Comparison of ENCODE assay signal across 7 mouse cellular contexts in the genomic region with DNA sequence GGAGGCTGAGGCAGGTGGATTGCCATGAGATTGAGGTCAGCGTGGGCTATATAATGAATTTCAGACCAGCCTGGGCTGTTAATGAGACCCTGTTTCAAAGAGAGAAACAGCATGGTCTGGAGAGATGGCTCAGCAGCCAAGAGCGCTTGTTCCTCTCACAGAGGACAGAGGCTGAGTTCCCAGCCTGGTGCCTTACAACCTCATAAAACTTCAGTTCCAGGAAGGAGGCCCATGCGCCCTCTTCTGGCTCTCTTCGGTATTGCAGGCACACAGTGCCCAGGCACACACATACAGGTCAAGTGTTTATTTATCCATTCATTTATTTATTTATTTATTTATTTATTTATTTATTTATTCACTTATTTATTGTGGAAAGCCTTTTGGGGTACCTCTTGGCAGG. TPM values are rescaled to one million over a fixed set of nuclear protein-coding genes. Genes with fewer than 3 reads are reported as not detected.
DNase-seq lines count a peak whose midpoint lies in the region; ATAC-seq and TF ChIP-seq lines count a peak whose summit lies in the region.

No protein-coding gene starts in this region.

- no peak overlapping the region for H3K4me2 ChIP-seq in forebrain, embryonic 15.5 days (replicated peaks)
- no peak overlapping the region for H3K4me2 ChIP-seq in intestine, embryonic 14.5 days (ENCODE audit: low read length)
- no peak overlapping the region for H3K4me2 ChIP-seq in liver, embryonic 12.5 days

- H3ac ChIP-seq in C2C12 (ENCODE audit: control insufficient read depth, insufficient read length, low read depth) = no peak overlapping the region

- H3K79me2 ChIP-seq in C2C12 (ENCODE audit: control insufficient read depth, insufficient read depth) = no peaks in the 10 kb centered on the region

- H3K9ac ChIP-seq in forebrain, embryonic 15.5 days (replicated peaks) = no peak overlapping the region
- H3K9ac ChIP-seq in intestine, embryonic 14.5 days (ENCODE audit: low read length) = no peak overlapping the region
- no peak overlapping the region for H3K9ac ChIP-seq in liver, embryonic 12.5 days

- H3K4me3 ChIP-seq in C2C12 (ENCODE audit: insufficient read depth, poor library complexity, severe bottlenecking) = no peak overlapping the region
- no peak overlapping the region for H3K4me3 ChIP-seq in forebrain, embryonic 15.5 days
- H3K4me3 ChIP-seq in intestine, embryonic 14.5 days (ENCODE audit: low read depth, low read length) = no peak overlapping the region
- no peak overlapping the region for H3K4me3 ChIP-seq in liver, embryonic 12.5 days

- no peaks in the 10 kb centered on the region for H3K79me3 ChIP-seq in C2C12 (ENCODE audit: low read depth)

- H3K36me3 ChIP-seq in C2C12 (ENCODE audit: control insufficient read depth, insufficient read depth) = no peaks in the 10 kb centered on the region
- no peaks in the 10 kb centered on the region for H3K36me3 ChIP-seq in forebrain, embryonic 15.5 days
- H3K36me3 ChIP-seq in intestine, embryonic 14.5 days (ENCODE audit: control insufficient read depth, insufficient read depth, low read length) = no peaks in the 10 kb centered on the region
- H3K36me3 ChIP-seq in liver, embryonic 12.5 days = no peaks in the 10 kb centered on the region

- H3K9me3 ChIP-seq in forebrain, embryonic 15.5 days = no peaks in the 10 kb centered on the region
- no peaks in the 10 kb centered on the region for H3K9me3 ChIP-seq in intestine, embryonic 14.5 days (ENCODE audit: control insufficient read depth, low read length)
- no peaks in the 10 kb centered on the region for H3K9me3 ChIP-seq in liver, embryonic 12.5 days (replicated peaks)

- no peaks in the 10 kb centered on the region for H3K27me3 ChIP-seq in C2C12 (ENCODE audit: control insufficient read depth, insufficient read depth, insufficient read length)
- no peaks in the 10 kb centered on the region for H3K27me3 ChIP-seq in forebrain, embryonic 15.5 days
- no peaks in the 10 kb centered on the region for H3K27me3 ChIP-seq in intestine, embryonic 14.5 days (replicated peaks; ENCODE audit: control insufficient read depth, insufficient read depth, low read length)
- 0 out of 2 replicates have a peak, but pooled peaks cover 5% of the 10 kb centered on the region for H3K27me3 ChIP-seq in liver, embryonic 12.5 days (replicated peaks)

- no peak overlapping the region for H3K27ac ChIP-seq in forebrain, embryonic 15.5 days (replicated peaks)
- H3K27ac ChIP-seq in intestine, embryonic 14.5 days (ENCODE audit: low read depth) = no peak overlapping the region
- H3K27ac ChIP-seq in liver, embryonic 12.5 days = no peak overlapping the region

- TF ChIP-seq CTCF in C2C12 (IDR thresholded peaks at IDR 0.05; ENCODE audit: control insufficient read depth, insufficient read depth, insufficient read length) = peak; percentile 48

- peak; percentile 43; the same call in 1 of the 2 replicates for ATAC-seq in forebrain, embryonic 15.5 days (replicated peaks)
- ATAC-seq in intestine, embryonic 14.5 days (replicated peaks; ENCODE audit: low FRiP score, low TSS enrichment, low read depth) = peak; percentile 81
- ATAC-seq in liver, embryonic 12.5 days = peak; percentile 42

- 28% methylated on average over 4 of the region's 4 CpGs for WGBS in forebrain, embryonic 15.5 days
- WGBS in intestine, embryonic 14.5 days = 33% methylated on average over 4 of the region's 4 CpGs
- WGBS in liver, embryonic 12.5 days (ENCODE audit: insufficient replicate concordance) = 23% methylated on average over 4 of the region's 4 CpGs

- no peaks in the 10 kb centered on the region for H3K4me1 ChIP-seq in forebrain, embryonic 15.5 days
- H3K4me1 ChIP-seq in intestine, embryonic 14.5 days (replicated peaks; ENCODE audit: control insufficient read depth, insufficient read depth, low read length) = no peaks in the 10 kb centered on the region
- H3K4me1 ChIP-seq in liver, embryonic 12.5 days = no peaks in the 10 kb centered on the region

- peak; percentile 60 for DNase-seq in 3134 (ENCODE audit: extremely low read depth, insufficient read length, low spot score)
- peak; percentile 42 for DNase-seq in c-Kit-positive CD71-positive TER-119-negative erythroid progenitor cells, embryonic 14.5 days (ENCODE audit: low read depth)
- DNase-seq in intestine, embryonic 14.5 days (ENCODE audit: low spot score) = peak; percentile 94
- peak; percentile 13 for DNase-seq in retina, adult 2 months (ENCODE audit: low read depth, low spot score)

TF ChIP-seq in C2C12, 6 proteins besides CTCF, POLR2A, EP300 and RAD21:
- TF ChIP-seq FOSL1 (IDR thresholded peaks at IDR 0.05; ENCODE audit: insufficient read depth, low read length, poor library complexity, severe bottlenecking) (no peak), MYOD1 (IDR thresholded peaks at IDR 0.05; ENCODE audit: control insufficient read depth, insufficient read length, low read depth) (no peak), CEBPB (IDR thresholded peaks at IDR 0.05; ENCODE audit: low read depth) (no peak), MAX (IDR thresholded peaks at IDR 0.05) (no peak), USF1 (IDR thresholded peaks at IDR 0.05; ENCODE audit: low read depth) (no peak), MYOG (IDR thresholded peaks at IDR 0.05; ENCODE audit: control insufficient read depth, extremely low read depth, insufficient read length) (no peak)

RNA-seq across cellular contexts. Expression of gene Tead4, which starts 7.7 kb away (rescaled TPM):
- polyA plus RNA-seq in C2C12 (2012; fragmentation: generic; extraction: Trizol) = 9.1 TPM
- 0.38 and 0.51 TPM in 2 replicates for polyA plus RNA-seq in forebrain, embryonic 15.5 days (2015; fragmentation: Nextera tagmentation; extraction: Ambion mirVana)
- 1.7 and 1.9 TPM in 2 replicates for polyA plus RNA-seq in intestine, embryonic 14.5 days (2014; fragmentation: Nextera tagmentation; extraction: Ambion mirVana)
- 1.1 and 1.7 TPM in 2 replicates for polyA plus RNA-seq in liver, embryonic 12.5 days (2016; fragmentation: Nextera tagmentation; extraction: Ambion mirVana)

RNA-seq across cellular contexts. Expression of gene Tulp3, which starts 47.3 kb away (rescaled TPM):
- polyA plus RNA-seq in C2C12 (2012; fragmentation: generic; extraction: Trizol) = 19.0 TPM
- polyA plus RNA-seq in forebrain, embryonic 15.5 days (2015; fragmentation: Nextera tagmentation; extraction: Ambion mirVana) = 15.1 and 15.4 TPM in 2 replicates
- 14.4 and 18.6 TPM in 2 replicates for polyA plus RNA-seq in intestine, embryonic 14.5 days (2014; fragmentation: Nextera tagmentation; extraction: Ambion mirVana)
- polyA plus RNA-seq in liver, embryonic 12.5 days (2016; fragmentation: Nextera tagmentation; extraction: Ambion mirVana) = 4.7 and 4.8 TPM in 2 replicates

RNA-seq across cellular contexts. Expression of gene Rhno1, which starts 54.4 kb away (rescaled TPM):
- 39.9 TPM for polyA plus RNA-seq in C2C12 (2012; fragmentation: generic; extraction: Trizol)
- polyA plus RNA-seq in forebrain, embryonic 15.5 days (2015; fragmentation: Nextera tagmentation; extraction: Ambion mirVana) = 135 and 140 TPM in 2 replicates
- polyA plus RNA-seq in intestine, embryonic 14.5 days (2014; fragmentation: Nextera tagmentation; extraction: Ambion mirVana) = 125 and 136 TPM in 2 replicates
- 78.6 and 81.0 TPM in 2 replicates for polyA plus RNA-seq in liver, embryonic 12.5 days (2016; fragmentation: Nextera tagmentation; extraction: Ambion mirVana)

RNA-seq across cellular contexts. Expression of gene Foxm1, which starts 54.5 kb away (rescaled TPM):
- 60.4 TPM for polyA plus RNA-seq in C2C12 (2012; fragmentation: generic; extraction: Trizol)
- polyA plus RNA-seq in forebrain, embryonic 15.5 days (2015; fragmentation: Nextera tagmentation; extraction: Ambion mirVana) = 21.0 and 25.2 TPM in 2 replicates
- polyA plus RNA-seq in intestine, embryonic 14.5 days (2014; fragmentation: Nextera tagmentation; extraction: Ambion mirVana) = 37.2 and 41.4 TPM in 2 replicates
- 24.5 and 26.6 TPM in 2 replicates for polyA plus RNA-seq in liver, embryonic 12.5 days (2016; fragmentation: Nextera tagmentation; extraction: Ambion mirVana)

Comparison
In these comparisons a context has a peak if more than half of its experiments do, and no peak if none do; other contexts are left out.
1. DNase-seq: peak in every context shown above with its lines; median percentile 94 in intestine, embryonic 14.5 days; 60 in 3134; 42 in c-Kit-positive CD71-positive TER-119-negative erythroid progenitor cells, embryonic 14.5 days; 13 in retina, adult 2 months.